13 mouse cellular contexts compared by ENCODE assay signal in genomic region chr15:51502058-51502741, GRCm38 (mm10).
DNase-seq lines count a peak whose midpoint lies in the region; ATAC-seq lines count a peak whose summit lies in the region.
"Had no signal": no experiment of that assay in that cellular context is flagged by ENCODE, and none has a peak within 500 bp of the region (broad histone marks: within the 10 kb centered on the region; RNA-seq: fewer than 3 reads in every experiment).

No protein-coding gene starts in this region.

- 0 out of 2 replicates have a peak, but pooled peaks cover 5% of the 10 kb centered on the region for H3K4me1 ChIP-seq in intestine, embryonic 16.5 days (ENCODE audit: control insufficient read depth, insufficient read depth, low read length)
- 0 out of 2 replicates have a peak, but pooled peaks cover 4% of the 10 kb centered on the region for H3K4me1 ChIP-seq in intestine, embryonic 15.5 days (replicated peaks)
- no peaks in the 10 kb centered on the region for H3K4me1 ChIP-seq in embryonic facial prominence, embryonic 11.5 days (ENCODE audit: control insufficient read depth, insufficient read depth, low read length)
- peaks cover 20% of the 10 kb centered on the region for H3K4me1 ChIP-seq in embryonic facial prominence, embryonic 14.5 days (ENCODE audit: control insufficient read depth, insufficient read depth, low read length)

- H3K36me3 ChIP-seq in intestine, embryonic 16.5 days (ENCODE audit: control insufficient read depth, insufficient read depth, low read length): no peaks in the 10 kb centered on the region
- H3K36me3 ChIP-seq in intestine, embryonic 15.5 days: no peaks in the 10 kb centered on the region
- H3K36me3 ChIP-seq in embryonic facial prominence, embryonic 11.5 days (replicated peaks; ENCODE audit: control insufficient read depth, insufficient read depth, low read depth, low read length): no peaks in the 10 kb centered on the region
- no peaks in the 10 kb centered on the region for H3K36me3 ChIP-seq in embryonic facial prominence, embryonic 14.5 days (ENCODE audit: control insufficient read depth, insufficient read depth, low read length)

- no peaks in the 10 kb centered on the region for H3K27me3 ChIP-seq in intestine, embryonic 16.5 days (replicated peaks; ENCODE audit: control insufficient read depth, insufficient read depth, low read length)
- H3K27me3 ChIP-seq in intestine, embryonic 15.5 days (replicated peaks): no peaks in the 10 kb centered on the region
- H3K27me3 ChIP-seq in embryonic facial prominence, embryonic 11.5 days (ENCODE audit: control insufficient read depth, insufficient read depth, low read length): no peaks in the 10 kb centered on the region
- H3K27me3 ChIP-seq in embryonic facial prominence, embryonic 14.5 days (replicated peaks; ENCODE audit: control insufficient read depth, insufficient read depth, low read length): no peaks in the 10 kb centered on the region

- DNase-seq in embryonic facial prominence, embryonic 11.5 days (ENCODE audit: low spot score): peak; percentile 59
- DNase-seq in embryonic facial prominence, embryonic 14.5 days (ENCODE audit: low spot score): peak; percentile 45
- DNase-seq in mesoderm, embryonic 11.5 days (ENCODE audit: low read depth, low spot score): peak; percentile 29
- DNase-seq in kidney, postnatal 14 days: no peak
- no peak for DNase-seq in cerebellum, postnatal 25 days
- DNase-seq in kidney, postnatal 36 days: no peak
- DNase-seq: cerebellum, adult 11 months; heart, adult 2 months; heart, postnatal 36 days; kidney, postnatal 10 days; liver, postnatal 0 days had no signal

- no peak overlapping the region for H3K4me3 ChIP-seq in intestine, embryonic 16.5 days (ENCODE audit: low read length)
- no peak overlapping the region for H3K4me3 ChIP-seq in intestine, embryonic 15.5 days (replicated peaks)
- no peak overlapping the region for H3K4me3 ChIP-seq in embryonic facial prominence, embryonic 11.5 days (ENCODE audit: low read depth, low read length)
- no peak overlapping the region; the same call in 1 of the 2 replicates for H3K4me3 ChIP-seq in embryonic facial prominence, embryonic 14.5 days (ENCODE audit: low read depth, low read length)
- H3K4me3 ChIP-seq: heart, adult 2 months had no signal

- 0 out of 2 replicates have a peak overlapping the region, but pooled peaks have one; percentile 12 for H3K4me2 ChIP-seq in intestine, embryonic 16.5 days (ENCODE audit: low read depth, low read length)
- no peak overlapping the region; the same call in 1 of the 2 replicates for H3K4me2 ChIP-seq in intestine, embryonic 15.5 days (replicated peaks)
- no peak overlapping the region for H3K4me2 ChIP-seq in embryonic facial prominence, embryonic 11.5 days (ENCODE audit: low read depth, low read length)
- H3K4me2 ChIP-seq in embryonic facial prominence, embryonic 14.5 days (ENCODE audit: low read depth, low read length): peak overlapping the region; percentile 48

- no peak for ATAC-seq in intestine, embryonic 16.5 days
- ATAC-seq in intestine, embryonic 15.5 days: no peak
- ATAC-seq in embryonic facial prominence, embryonic 11.5 days (replicated peaks; ENCODE audit: insufficient number of reproducible peaks, low FRiP score, low TSS enrichment, low read depth): no peak
- 0 out of 2 replicates have a peak, but pooled peaks have one; percentile 30 for ATAC-seq in embryonic facial prominence, embryonic 14.5 days (ENCODE audit: low read depth)
- ATAC-seq: liver, postnatal 0 days had no signal

- H3K27ac ChIP-seq in intestine, embryonic 16.5 days (ENCODE audit: low read length): no peak overlapping the region
- no peak overlapping the region for H3K27ac ChIP-seq in intestine, embryonic 15.5 days
- H3K27ac ChIP-seq in embryonic facial prominence, embryonic 11.5 days (replicated peaks; ENCODE audit: low read depth, low read length): no peak overlapping the region
- peak overlapping the region; percentile 61 for H3K27ac ChIP-seq in embryonic facial prominence, embryonic 14.5 days (replicated peaks; ENCODE audit: low read depth, low read length)
- H3K27ac ChIP-seq: heart, adult 2 months had no signal

- H3K9ac ChIP-seq in intestine, embryonic 16.5 days (ENCODE audit: low read depth, low read length): no peak overlapping the region
- no peak overlapping the region for H3K9ac ChIP-seq in intestine, embryonic 15.5 days
- no peak overlapping the region for H3K9ac ChIP-seq in embryonic facial prominence, embryonic 11.5 days (replicated peaks; ENCODE audit: low read length)
- no peak overlapping the region for H3K9ac ChIP-seq in embryonic facial prominence, embryonic 14.5 days (ENCODE audit: low read depth, low read length)
- H3K9ac ChIP-seq: liver, postnatal 0 days had no signal

- no peaks in the 10 kb centered on the region for H3K9me3 ChIP-seq in intestine, embryonic 16.5 days (ENCODE audit: control insufficient read depth, low read length)
- H3K9me3 ChIP-seq in intestine, embryonic 15.5 days: no peaks in the 10 kb centered on the region
- no peaks in the 10 kb centered on the region for H3K9me3 ChIP-seq in embryonic facial prominence, embryonic 11.5 days (replicated peaks; ENCODE audit: control insufficient read depth, low read length)
- H3K9me3 ChIP-seq in embryonic facial prominence, embryonic 14.5 days (ENCODE audit: control insufficient read depth, low read length): no peaks in the 10 kb centered on the region

- 50% methylated on average over 12 of the region's 12 CpGs for WGBS in intestine, embryonic 16.5 days
- 42% methylated on average over 12 of the region's 12 CpGs for WGBS in intestine, embryonic 15.5 days
- WGBS in embryonic facial prominence, embryonic 11.5 days: 39% methylated on average over 12 of the region's 12 CpGs
- WGBS in embryonic facial prominence, embryonic 14.5 days: 34% methylated on average over 12 of the region's 12 CpGs

Comparison
In these comparisons a context has a peak if more than half of its experiments do, and no peak if none do; other contexts are left out.
1. H3K4me2 ChIP-seq: peak in intestine, embryonic 16.5 days (single experiment) and embryonic facial prominence, embryonic 14.5 days (single experiment); none in intestine, embryonic 15.5 days (single experiment) and embryonic facial prominence, embryonic 11.5 days (single experiment).
2. DNase-seq: peak in embryonic facial prominence, embryonic 11.5 days (single experiment), embryonic facial prominence, embryonic 14.5 days (single experiment) and mesoderm, embryonic 11.5 days (single experiment); none in kidney, postnatal 14 days (single experiment), cerebellum, postnatal 25 days (0 of 2) and kidney, postnatal 36 days (0 of 2).